Mouse (Mus musculus) liver, embryonic 15.5 days (tissue): Measurements from ENCODE around the gene Mmp3. TPM values are rescaled to one million over a fixed set of nuclear protein-coding genes. Genes with fewer than 3 reads are reported as not detected.
"Not testable (repeated sequence)": the region's sequence is repeated elsewhere in the genome, so short reads cannot be mapped to it uniquely, and the experiment has no call there.

Experiments used
- ATAC-seq: fragments of 200-750 bp; cut with Nextera tagmentation; 2 replicates; pipeline ENCODE4 v1.8.0; 2017; ENCODE audit warnings: moderate number of reproducible peaks, mild to moderate bottlenecking, moderate library complexity; ENCODE audit not compliant: insufficient read depth
- H3K27ac ChIP-seq: fragments of 300-500 bp; sonication (generic); replicated peaks from 2 replicates; pipeline ENCODE4 v1.5.1; 2015; ENCODE audit warnings: mild to moderate bottlenecking, inconsistent platforms
- H3K27me3 ChIP-seq: fragments of 300-500 bp; sonication (generic); 2 replicates; pipeline ENCODE4 v1.6.1; 2015; ENCODE audit warnings: mild to moderate bottlenecking, inconsistent platforms
- H3K36me3 ChIP-seq: fragments of 300-500 bp; sonication (generic); replicated peaks from 2 replicates; pipeline ENCODE4 v1.6.1; 2015; ENCODE audit warnings: moderate library complexity, mild to moderate bottlenecking, inconsistent platforms
- H3K4me1 ChIP-seq: fragments of 300-500 bp; sonication (generic); replicated peaks from 2 replicates; pipeline ENCODE4 v1.6.1; 2015; ENCODE audit warnings: inconsistent platforms
- H3K4me2 ChIP-seq: fragments of 300-500 bp; sonication (generic); 2 replicates; pipeline ENCODE4 v1.6.1; 2015; ENCODE audit warnings: moderate library complexity, mild to moderate bottlenecking, inconsistent platforms
- H3K4me3 ChIP-seq: fragments of 300-500 bp; sonication (generic); replicated peaks from 2 replicates; pipeline ENCODE4 v1.5.1; 2015; ENCODE audit warnings: mild to moderate bottlenecking, inconsistent platforms
- H3K9ac ChIP-seq: fragments of 300-500 bp; sonication (generic); 2 replicates; pipeline ENCODE4 v1.6.1; 2015; ENCODE audit warnings: moderate library complexity, mild to moderate bottlenecking, inconsistent platforms
- H3K9me3 ChIP-seq: fragments of 300-500 bp; sonication (generic); replicated peaks from 2 replicates; pipeline ENCODE4 v1.6.1; 2016; ENCODE audit warnings: inconsistent platforms
- WGBS: fragments of 180-500 bp; shearing (Covaris S2); methylation state at CpG from one replicate; pipeline ENCODE4 v1.1.7; 2015; ENCODE audit warnings: mixed read lengths; ENCODE audit not compliant: insufficient replicate concordance; 5-methylcytosine and 5-hydroxymethylcytosine counted together
- polyA plus RNA-seq: library from polyadenylated mRNA; unstranded; fragments of >200 nt; fragmentation: Nextera tagmentation; extraction: Ambion mirVana; gene quantifications from 2 replicates; pipeline ENCODE4 v1.2.1, GENCODE M21; 2015

Mmp3 gene
- polyA plus RNA-seq, result not detected in 2 replicates

- Histone ChIP-seq H3K27me3 (no peaks in the 10 kb centered on the region), H3K4me3 (no peak within 1 kb of the TSS), H3K4me1 (no peaks in the 10 kb centered on the region), H3K4me2 (no peak within 1 kb of the TSS), H3K36me3 (no peaks in the 10 kb centered on the region), H3K9ac (no peak within 1 kb of the TSS), H3K27ac (no peak within 1 kb of the TSS), H3K9me3 (no peaks in the 10 kb centered on the region)
- WGBS, result 57% methylated on average over 2 of the region's 2 CpGs
- no peak for ATAC-seq
These were observed at the start of gene Mmp3 for GRCm38 (mm10) chr9:7445522-7445921. Gene Mmp3, plus strand, starts transcription at chr9:7445822.

- H3K27ac ChIP-seq, H3K4me3 ChIP-seq, H3K4me1 ChIP-seq, H3K36me3 ChIP-seq, H3K4me2 ChIP-seq, H3K9me3 ChIP-seq, H3K9ac ChIP-seq, ATAC-seq, H3K27me3 ChIP-seq: not testable (repeated sequence)
- 61% methylated on average over 8 of the region's 8 CpGs for WGBS
These were observed 49.1 kb upstream of the Mmp3 start for GRCm38 (mm10) chr9:7396556-7396955.

GRCm38 (mm10) chr9:7453302-7453701, 7.7 kb downstream of the Mmp3 start:
- Histone ChIP-seq H3K27ac (no peak overlapping the region), H3K9ac (no peak overlapping the region), H3K9me3 (no peaks in the 10 kb centered on the region), H3K36me3 (no peaks in the 10 kb centered on the region), H3K4me2 (no peak overlapping the region), H3K27me3 (no peaks in the 10 kb centered on the region), H3K4me3 (no peak overlapping the region), H3K4me1 (no peaks in the 10 kb centered on the region)
- ATAC-seq, result no peak
- 56% methylated on average over 2 of the region's 2 CpGs for WGBS

GRCm38 (mm10) chr9:7470262-7470661, 24.6 kb downstream of the Mmp3 start:
- 84% methylated on average over 1 of the region's 1 CpGs for WGBS
- H3K9me3 ChIP-seq, result no peaks in the 10 kb centered on the region
- no peaks in the 10 kb centered on the region for H3K4me1 ChIP-seq
- no peak overlapping the region for H3K9ac ChIP-seq
- H3K27me3 ChIP-seq, result no peaks in the 10 kb centered on the region
- H3K4me2 ChIP-seq, result no peak overlapping the region
- no peaks in the 10 kb centered on the region for H3K36me3 ChIP-seq
- H3K27ac ChIP-seq, result no peak overlapping the region
- no peak for ATAC-seq
- H3K4me3 ChIP-seq, result no peak overlapping the region

GRCm38 (mm10) chr9:7483684-7484394, 38.2 kb downstream of the Mmp3 start:
- ATAC-seq, result no peak
- Histone ChIP-seq H3K9me3 (no peaks in the 10 kb centered on the region), H3K9ac (no peak overlapping the region), H3K4me1 (no peaks in the 10 kb centered on the region), H3K27me3 (no peaks in the 10 kb centered on the region), H3K4me3 (no peak overlapping the region), H3K27ac (no peak overlapping the region), H3K4me2 (no peak overlapping the region), H3K36me3 (no peaks in the 10 kb centered on the region)
- 44% methylated on average over 5 of the region's 5 CpGs for WGBS

GRCm38 (mm10) chr9:7501138-7501537, 55.5 kb downstream of the Mmp3 start:
- no peaks in the 10 kb centered on the region for H3K9me3 ChIP-seq
- WGBS, result 50% methylated on average over 3 of the region's 3 CpGs
- H3K4me2 ChIP-seq, result no peak overlapping the region
- H3K4me3 ChIP-seq, result no peak overlapping the region
- no peak for ATAC-seq
- H3K27ac ChIP-seq, result no peak overlapping the region
- no peak overlapping the region for H3K9ac ChIP-seq
- H3K4me1 ChIP-seq, result no peaks in the 10 kb centered on the region
- no peaks in the 10 kb centered on the region for H3K36me3 ChIP-seq
- H3K27me3 ChIP-seq, result no peaks in the 10 kb centered on the region

- WGBS, result 69% methylated on average over 3 of the region's 3 CpGs
- no peaks in the 10 kb centered on the region for H3K4me1 ChIP-seq
- ATAC-seq, result no peak
- no peak within 1 kb of the TSS for H3K4me2 ChIP-seq
- H3K27ac ChIP-seq, result no peak within 1 kb of the TSS
- no peaks in the 10 kb centered on the region for H3K9me3 ChIP-seq
- no peak within 1 kb of the TSS for H3K4me3 ChIP-seq
- H3K36me3 ChIP-seq, result no peaks in the 10 kb centered on the region
- no peak within 1 kb of the TSS for H3K9ac ChIP-seq
- H3K27me3 ChIP-seq, result no peaks in the 10 kb centered on the region
These were observed 56.4 kb downstream of the Mmp3 start, which contains the start of gene Mmp10 for GRCm38 (mm10) chr9:7502051-7502450. Gene Mmp10, plus strand, starts transcription at chr9:7502352.

Other genes starting within 250 kb of the Mmp3 start
- gene Mmp13, start 173.3 kb upstream of the Mmp3 start, polyA plus RNA-seq, result 0.09 and 0.12 TPM in 2 replicates
- gene Mmp12, start 101.4 kb upstream of the Mmp3 start, polyA plus RNA-seq, result not detected in 2 replicates
- not detected in 2 replicates for gene Mmp1b, start 57.8 kb upstream of the Mmp3 start, polyA plus RNA-seq
- gene Mmp10, start 56.5 kb downstream of the Mmp3 start, polyA plus RNA-seq, result not detected in 2 replicates
- gene Mmp8, start 112.6 kb downstream of the Mmp3 start, polyA plus RNA-seq, result 11.0 and 15.2 TPM in 2 replicates
- 0.13 and 0.15 TPM in 2 replicates for gene Mmp27, start 125.6 kb downstream of the Mmp3 start, polyA plus RNA-seq
- not detected in 2 replicates for gene Mmp20, start 182.4 kb downstream of the Mmp3 start, polyA plus RNA-seq
- gene Mmp7, start 246.3 kb downstream of the Mmp3 start, polyA plus RNA-seq, result not detected in 2 replicates